Mouse (Mus musculus): ENCODE measurements around the gene Tssk2. TPM values are rescaled to one million over a fixed set of nuclear protein-coding genes. Genes with fewer than 3 reads are reported as not detected.

The Tssk2 gene
- polyA plus RNA-seq, 2 experiments = not detected

DNA sequence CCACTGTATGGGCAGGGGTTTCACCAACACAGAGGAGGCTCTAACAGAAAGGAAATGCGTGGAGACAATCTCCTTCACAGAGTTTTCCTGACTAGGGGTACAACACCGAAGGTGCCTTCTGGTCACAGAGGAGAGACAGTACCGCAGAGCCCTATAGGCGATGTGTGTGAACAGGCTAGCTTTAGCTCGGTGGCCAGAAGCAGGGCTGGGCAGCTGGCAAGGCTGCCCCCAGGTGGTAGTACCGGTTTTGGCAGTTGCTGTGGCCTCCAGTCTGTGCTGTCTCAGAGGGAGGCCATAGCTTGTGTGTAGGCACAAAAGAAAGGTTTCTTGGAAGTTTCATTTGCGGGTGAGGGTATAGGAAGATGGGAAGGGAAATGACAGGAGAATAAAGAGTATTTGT is 40.4 kb downstream of the Tssk2 start:
- Histone ChIP-seq H3K27ac (peak overlapping the region; percentile 70), H3K36me3 (replicated peaks; ENCODE audit: control insufficient read depth, insufficient read depth, low read depth) (no peaks in the 10 kb centered on the region), H3K4me1 (replicated peaks; ENCODE audit: control insufficient read depth in 2 of 2, insufficient read depth in 2 of 2, low read length in 1 of 2) (peaks cover 21 to 30% of the 10 kb centered on the region in 2 experiments), H3K27me3 (ENCODE audit: control insufficient read depth, insufficient read depth, low read length) (no peaks in the 10 kb centered on the region), H3K9ac (replicated peaks) (peak overlapping the region; percentile 38), H3K4me2 (ENCODE audit: low read depth) (peak overlapping the region; percentile 42), H3K9me3 (ENCODE audit: control insufficient read depth, low read length) (no peaks in the 10 kb centered on the region), H3K4me3 (ENCODE audit: insufficient read depth in 1 of 2, low read depth in 2 of 2, low read length in 2 of 2) (no peak overlapping the region)
- ATAC-seq (ENCODE audit: insufficient read depth) = peak; percentile 91
- 6% methylated on average over 7 of the region's 7 CpGs for WGBS (ENCODE audit: insufficient replicate concordance)
- peak; percentile 60 to 61 (median 61) for DNase-seq (ENCODE audit: low read depth in 3 of 3, low spot score in 3 of 3)
- no peak for TF ChIP-seq EP300 (IDR thresholded peaks at IDR 0.05; ENCODE audit: low read depth)
- TF ChIP-seq CTCF (IDR thresholded peaks at IDR 0.05; ENCODE audit: low read depth) = peak; percentile 96

DNA sequence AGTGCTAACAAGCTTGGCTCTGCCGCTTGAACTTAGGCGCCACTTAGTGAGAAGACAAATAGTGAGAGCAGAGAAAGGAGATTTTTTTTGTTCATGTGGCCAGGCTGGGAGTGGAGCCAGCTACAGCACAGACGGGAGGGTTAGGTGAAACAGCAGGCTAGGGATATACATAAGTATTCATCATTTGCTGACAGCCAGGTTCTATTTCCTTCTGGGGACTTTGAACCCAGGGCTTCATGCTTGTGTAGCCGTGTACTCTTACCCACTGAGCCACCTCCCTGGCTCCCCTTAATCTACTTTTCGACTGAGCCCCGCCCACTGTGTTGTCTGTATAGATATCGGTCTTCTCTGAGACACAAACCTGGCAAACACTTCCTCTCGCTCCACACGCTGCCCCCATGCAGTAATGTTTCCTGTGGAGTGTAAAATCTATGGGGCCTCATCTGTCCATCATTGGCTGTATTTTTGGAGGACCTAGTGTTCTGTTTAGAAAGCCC is 40.9 kb downstream of the Tssk2 start:
- TF ChIP-seq CTCF (IDR thresholded peaks at IDR 0.05; ENCODE audit: low read depth) (no peak), EP300 (IDR thresholded peaks at IDR 0.05; ENCODE audit: low read depth) (0 out of 2 replicates have a peak, but pooled peaks have one; percentile 11)
- Histone ChIP-seq H3K9me3 (ENCODE audit: control insufficient read depth, low read length) (no peaks in the 10 kb centered on the region), H3K4me3 (ENCODE audit: insufficient read depth in 1 of 2, low read depth in 2 of 2, low read length in 2 of 2) (no peak overlapping the region), H3K4me2 (ENCODE audit: low read depth) (peak overlapping the region; percentile 42), H3K36me3 (replicated peaks; ENCODE audit: control insufficient read depth, insufficient read depth, low read depth) (no peaks in the 10 kb centered on the region), H3K27me3 (ENCODE audit: control insufficient read depth, insufficient read depth, low read length) (no peaks in the 10 kb centered on the region), H3K9ac (replicated peaks) (peak overlapping the region; percentile 3; the same call in 1 of the 2 replicates), H3K27ac (peak overlapping the region; percentile 70), H3K4me1 (replicated peaks; ENCODE audit: control insufficient read depth in 2 of 2, insufficient read depth in 2 of 2, low read length in 1 of 2) (peaks cover 17 to 25% of the 10 kb centered on the region in 2 experiments)
- 15% methylated on average over 9 of the region's 9 CpGs for WGBS (ENCODE audit: insufficient replicate concordance)
- ATAC-seq (ENCODE audit: insufficient read depth) (peak; percentile 89), DNase-seq (ENCODE audit: low read depth in 3 of 3, low spot score in 3 of 3) (peak; percentile 62 to 68 (median 68))

DNA sequence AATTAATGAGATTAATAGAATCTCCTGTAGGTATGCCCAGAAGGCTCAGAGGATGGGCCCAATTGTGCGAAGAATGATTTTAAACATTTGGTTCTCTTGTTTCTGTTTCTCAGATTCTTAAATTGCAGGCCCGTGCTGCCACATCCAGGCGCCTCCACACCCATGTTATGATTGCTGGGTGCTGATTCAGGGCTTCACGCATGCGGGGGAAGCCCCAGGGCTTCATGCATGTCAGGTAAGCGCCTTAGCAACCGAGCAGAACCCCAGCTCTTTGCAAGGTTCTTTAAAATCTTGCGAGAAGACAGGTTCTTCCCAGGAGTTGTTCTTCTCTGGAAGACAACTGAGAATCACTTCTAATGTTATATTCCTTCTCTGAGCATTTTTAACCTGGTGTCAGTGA is 45.0 kb downstream of the Tssk2 start:
- DNase-seq (ENCODE audit: low read depth in 3 of 3, low spot score in 3 of 3) = no peak
- ATAC-seq (ENCODE audit: insufficient read depth) = no peak
- no peak overlapping the region for H3K9ac ChIP-seq (replicated peaks)
- peaks cover 9 to 10% of the 10 kb centered on the region in 2 experiments for H3K4me1 ChIP-seq (replicated peaks; ENCODE audit: control insufficient read depth in 2 of 2, insufficient read depth in 2 of 2, low read length in 1 of 2)
- H3K27me3 ChIP-seq (ENCODE audit: control insufficient read depth, insufficient read depth, low read length) = no peaks in the 10 kb centered on the region
- no peak overlapping the region for H3K4me2 ChIP-seq (ENCODE audit: low read depth)
- no peaks in the 10 kb centered on the region for H3K36me3 ChIP-seq (replicated peaks; ENCODE audit: control insufficient read depth, insufficient read depth, low read depth)
- no peak overlapping the region for H3K27ac ChIP-seq
- no peaks in the 10 kb centered on the region for H3K9me3 ChIP-seq (ENCODE audit: control insufficient read depth, low read length)
- no peak overlapping the region for H3K4me3 ChIP-seq (ENCODE audit: insufficient read depth in 1 of 2, low read depth in 2 of 2, low read length in 2 of 2)
- no peak for TF ChIP-seq CTCF (IDR thresholded peaks at IDR 0.05; ENCODE audit: low read depth)
- no peak for TF ChIP-seq EP300 (IDR thresholded peaks at IDR 0.05; ENCODE audit: low read depth)
- 64% methylated on average over 8 of the region's 8 CpGs for WGBS (ENCODE audit: insufficient replicate concordance)

DNA sequence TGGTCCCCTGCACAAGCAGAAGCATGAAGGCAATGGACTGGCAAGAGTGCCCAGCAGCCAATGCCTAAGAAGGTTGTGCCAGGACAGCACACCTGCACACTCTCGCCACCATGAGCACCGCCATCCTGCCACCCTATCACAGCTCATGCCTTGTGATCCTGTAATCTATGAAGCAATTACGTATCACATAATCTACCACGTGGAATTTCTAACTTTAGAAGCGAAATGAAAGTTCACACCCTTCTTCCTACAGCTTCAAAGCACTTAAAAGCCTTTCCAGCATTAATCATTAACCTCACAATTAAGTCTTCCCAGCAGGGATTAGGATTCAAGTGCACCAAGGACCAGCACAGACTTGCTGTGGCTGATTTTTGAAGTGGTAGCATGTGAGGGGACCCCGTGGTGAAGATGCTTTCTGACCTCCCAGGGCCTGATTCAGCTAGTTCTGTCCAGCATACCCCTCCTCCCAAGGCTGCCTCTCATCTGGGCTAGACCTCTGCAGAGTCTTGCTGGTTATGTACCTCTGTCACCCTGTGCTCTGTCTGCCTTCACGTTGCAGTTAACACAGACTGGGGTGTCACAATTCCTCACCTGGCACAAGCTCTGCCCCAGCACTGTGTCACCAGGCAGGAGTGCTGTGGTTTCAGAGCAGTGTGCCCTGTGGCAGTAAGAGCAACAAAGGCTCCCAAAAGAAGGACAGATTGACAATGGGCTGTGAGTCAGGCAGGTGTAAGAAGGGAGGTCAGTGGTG is 46.8 kb downstream of the Tssk2 start:
- H3K36me3 ChIP-seq (replicated peaks; ENCODE audit: control insufficient read depth, insufficient read depth, low read depth) = no peaks in the 10 kb centered on the region
- H3K4me2 ChIP-seq (ENCODE audit: low read depth) = no peak overlapping the region
- ATAC-seq (ENCODE audit: insufficient read depth) (no peak), DNase-seq (ENCODE audit: low read depth in 3 of 3, low spot score in 3 of 3) (no peak)
- H3K27ac ChIP-seq = no peak overlapping the region
- TF ChIP-seq EP300 (IDR thresholded peaks at IDR 0.05; ENCODE audit: low read depth) (no peak), CTCF (IDR thresholded peaks at IDR 0.05; ENCODE audit: low read depth) (no peak)
- H3K4me1 ChIP-seq (replicated peaks; ENCODE audit: control insufficient read depth in 2 of 2, insufficient read depth in 2 of 2, low read length in 1 of 2) = no peaks in the 10 kb centered on the region
- no peaks in the 10 kb centered on the region for H3K9me3 ChIP-seq (ENCODE audit: control insufficient read depth, low read length)
- no peaks in the 10 kb centered on the region for H3K27me3 ChIP-seq (ENCODE audit: control insufficient read depth, insufficient read depth, low read length)
- no peak overlapping the region for H3K4me3 ChIP-seq (ENCODE audit: insufficient read depth in 1 of 2, low read depth in 2 of 2, low read length in 2 of 2)
- WGBS (ENCODE audit: insufficient replicate concordance) = 49% methylated on average over 7 of the region's 7 CpGs
- H3K9ac ChIP-seq (replicated peaks) = no peak overlapping the region

DNA sequence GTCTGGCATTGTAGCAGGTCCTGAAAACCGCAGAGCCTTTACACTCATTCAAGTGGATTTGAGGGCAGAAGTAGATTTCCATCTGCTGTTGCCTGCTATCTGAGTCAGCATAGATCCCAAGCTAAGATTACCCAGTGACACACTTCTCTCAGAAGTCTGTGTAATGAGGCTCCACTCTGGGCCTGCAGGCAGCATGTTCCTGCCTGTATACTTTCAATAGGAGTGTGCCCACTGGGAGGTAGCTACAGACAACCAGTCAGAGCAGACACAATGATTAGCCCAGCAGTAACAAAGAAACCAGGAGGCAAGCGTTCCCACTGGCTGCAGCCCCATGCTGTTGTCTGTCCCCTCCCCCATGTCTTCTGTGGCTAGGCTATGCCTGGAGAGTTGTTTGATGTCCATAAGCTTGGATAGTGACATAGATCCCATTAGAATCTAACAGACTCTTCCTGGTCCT is 51.0 kb downstream of the Tssk2 start:
- H3K27ac ChIP-seq = no peak overlapping the region
- H3K9ac ChIP-seq (replicated peaks) = no peak overlapping the region
- DNase-seq (ENCODE audit: low read depth in 3 of 3, low spot score in 3 of 3) (no peak), ATAC-seq (ENCODE audit: insufficient read depth) (no peak)
- no peaks in the 10 kb centered on the region for H3K9me3 ChIP-seq (ENCODE audit: control insufficient read depth, low read length)
- 45% methylated on average over 2 of the region's 2 CpGs for WGBS (ENCODE audit: insufficient replicate concordance)
- no peaks in the 10 kb centered on the region for H3K36me3 ChIP-seq (replicated peaks; ENCODE audit: control insufficient read depth, insufficient read depth, low read depth)
- no peak for TF ChIP-seq EP300 (IDR thresholded peaks at IDR 0.05; ENCODE audit: low read depth)
- no peak for TF ChIP-seq CTCF (IDR thresholded peaks at IDR 0.05; ENCODE audit: low read depth)
- no peak overlapping the region for H3K4me2 ChIP-seq (ENCODE audit: low read depth)
- no peaks in the 10 kb centered on the region for H3K27me3 ChIP-seq (ENCODE audit: control insufficient read depth, insufficient read depth, low read length)
- H3K4me1 ChIP-seq (replicated peaks; ENCODE audit: control insufficient read depth in 2 of 2, insufficient read depth in 2 of 2, low read length in 1 of 2) = no peaks in the 10 kb centered on the region
- no peak overlapping the region for H3K4me3 ChIP-seq (ENCODE audit: insufficient read depth in 1 of 2, low read depth in 2 of 2, low read length in 2 of 2)

Other genes starting within 250 kb of the Tssk2 start
- 18.0 and 20.6 TPM in 2 replicates for gene Med15, start 165.7 kb upstream of the Tssk2 start, polyA plus RNA-seq (2012; rRNA removed)
- 11.4 and 14.8 TPM in 2 replicates for gene Med15, start 165.7 kb upstream of the Tssk2 start, polyA plus RNA-seq (2014; fragmentation: Nextera tagmentation; extraction: Ambion mirVana)
- 13.1 and 14.0 TPM in 2 replicates for gene Klhl22, start 139.0 kb upstream of the Tssk2 start, polyA plus RNA-seq (2012; rRNA removed)
- gene Klhl22, start 139.0 kb upstream of the Tssk2 start, polyA plus RNA-seq (2014; fragmentation: Nextera tagmentation; extraction: Ambion mirVana) = 10.8 and 11.6 TPM in 2 replicates
- 3.4 and 4.3 TPM in 2 replicates for gene Scarf2, start 101.4 kb upstream of the Tssk2 start, polyA plus RNA-seq (2012; rRNA removed)
- 0.51 and 1.0 TPM in 2 replicates for gene Scarf2, start 101.4 kb upstream of the Tssk2 start, polyA plus RNA-seq (2014; fragmentation: Nextera tagmentation; extraction: Ambion mirVana)
- gene B830017H08Rik, start 65.5 kb upstream of the Tssk2 start, polyA plus RNA-seq (2012; rRNA removed) = not detected in 2 replicates
- not detected in 2 replicates for gene B830017H08Rik, start 65.5 kb upstream of the Tssk2 start, polyA plus RNA-seq (2014; fragmentation: Nextera tagmentation; extraction: Ambion mirVana)
- gene Car15, start 60.3 kb upstream of the Tssk2 start, polyA plus RNA-seq (2012; rRNA removed) = 1.3 and 1.6 TPM in 2 replicates
- not detected in 2 replicates for gene Car15, start 60.3 kb upstream of the Tssk2 start, polyA plus RNA-seq (2014; fragmentation: Nextera tagmentation; extraction: Ambion mirVana)
- 0.25 and 0.34 TPM in 2 replicates for gene Gm20518, start 7.0 kb upstream of the Tssk2 start, polyA plus RNA-seq (2012; rRNA removed)
- not detected in 2 replicates for gene Gm20518, start 7.0 kb upstream of the Tssk2 start, polyA plus RNA-seq (2014; fragmentation: Nextera tagmentation; extraction: Ambion mirVana)
- gene Tssk1, start 4.4 kb upstream of the Tssk2 start, polyA plus RNA-seq (2012; rRNA removed) = not detected in 2 replicates
- gene Tssk1, start 4.4 kb upstream of the Tssk2 start, polyA plus RNA-seq (2014; fragmentation: Nextera tagmentation; extraction: Ambion mirVana) = not detected in 2 replicates
- gene Dgcr2, start 75 bp upstream of the Tssk2 start, polyA plus RNA-seq (2012; rRNA removed) = 14.2 and 16.3 TPM in 2 replicates
- 13.2 and 15.5 TPM in 2 replicates for gene Dgcr2, start 75 bp upstream of the Tssk2 start, polyA plus RNA-seq (2014; fragmentation: Nextera tagmentation; extraction: Ambion mirVana)
- 6.3 and 7.5 TPM in 2 replicates for gene Ess2, start 12.7 kb downstream of the Tssk2 start, polyA plus RNA-seq (2012; rRNA removed)
- 6.8 and 7.6 TPM in 2 replicates for gene Ess2, start 12.7 kb downstream of the Tssk2 start, polyA plus RNA-seq (2014; fragmentation: Nextera tagmentation; extraction: Ambion mirVana)
- not detected in 2 replicates for gene Gsc2, start 16.4 kb downstream of the Tssk2 start, polyA plus RNA-seq (2012; rRNA removed)
- not detected in 2 replicates for gene Gsc2, start 16.4 kb downstream of the Tssk2 start, polyA plus RNA-seq (2014; fragmentation: Nextera tagmentation; extraction: Ambion mirVana)
- gene Slc25a1, start 29.6 kb downstream of the Tssk2 start, polyA plus RNA-seq (2012; rRNA removed) = 33.4 and 41.7 TPM in 2 replicates
- 50.6 and 57.2 TPM in 2 replicates for gene Slc25a1, start 29.6 kb downstream of the Tssk2 start, polyA plus RNA-seq (2014; fragmentation: Nextera tagmentation; extraction: Ambion mirVana)
- gene Vpreb2, start 81.8 kb downstream of the Tssk2 start, polyA plus RNA-seq (2012; rRNA removed) = 0.13 and 0.38 TPM in 2 replicates
- gene Vpreb2, start 81.8 kb downstream of the Tssk2 start, polyA plus RNA-seq (2014; fragmentation: Nextera tagmentation; extraction: Ambion mirVana) = 0.66 and 0.88 TPM in 2 replicates
- 11.4 and 12.5 TPM in 2 replicates for gene Dgcr6, start 154.2 kb downstream of the Tssk2 start, polyA plus RNA-seq (2012; rRNA removed)
- 22.1 and 22.5 TPM in 2 replicates for gene Dgcr6, start 154.2 kb downstream of the Tssk2 start, polyA plus RNA-seq (2014; fragmentation: Nextera tagmentation; extraction: Ambion mirVana)
- gene Prodh, start 191.6 kb downstream of the Tssk2 start, polyA plus RNA-seq (2012; rRNA removed) = 4.3 and 5.5 TPM in 2 replicates
- gene Prodh, start 191.6 kb downstream of the Tssk2 start, polyA plus RNA-seq (2014; fragmentation: Nextera tagmentation; extraction: Ambion mirVana) = 2.6 and 3.2 TPM in 2 replicates
- 0.52 and 0.91 TPM in 2 replicates for gene Rtn4r, start 229.0 kb downstream of the Tssk2 start, polyA plus RNA-seq (2012; rRNA removed)
- gene Rtn4r, start 229.0 kb downstream of the Tssk2 start, polyA plus RNA-seq (2014; fragmentation: Nextera tagmentation; extraction: Ambion mirVana) = 0.32 and 0.46 TPM in 2 replicates

Data from liver, embryonic 14.5 days (tissue).